Mouse (Mus musculus): Measurements from ENCODE around the gene Zbtb33. TPM values are rescaled to one million over a fixed set of nuclear protein-coding genes. Genes with fewer than 3 reads are reported as not detected.

The Zbtb33 gene
- polyA plus RNA-seq, 1 experiment from 2014 or later: 10.8 TPM

Small RNAs within 50 kb of the gene (microRNA-seq; reads per million reads assigned to microRNA genes)
- 0.73 reads per million for gene Mir3110

Other genes with a start within 250 kb of the Zbtb33 start
- gene Btg1-ps1, start 171.0 kb upstream of the Zbtb33 start, polyA plus RNA-seq (2014; fragmentation: Nextera tagmentation; extraction: Ambion mirVana): not detected in 2 replicates
- not detected in 2 replicates for gene Btg1-ps2, start 146.7 kb upstream of the Zbtb33 start, polyA plus RNA-seq (2014; fragmentation: Nextera tagmentation; extraction: Ambion mirVana)
- gene Rhox10, start 123.3 kb upstream of the Zbtb33 start, polyA plus RNA-seq (2014; fragmentation: Nextera tagmentation; extraction: Ambion mirVana): not detected in 2 replicates
- not detected in 2 replicates for gene Rhox11, start 104.7 kb upstream of the Zbtb33 start, polyA plus RNA-seq (2014; fragmentation: Nextera tagmentation; extraction: Ambion mirVana)
- not detected in 2 replicates for gene Rhox12, start 78.9 kb upstream of the Zbtb33 start, polyA plus RNA-seq (2014; fragmentation: Nextera tagmentation; extraction: Ambion mirVana)
- gene Rhox13, start 68.6 kb upstream of the Zbtb33 start, polyA plus RNA-seq (2014; fragmentation: Nextera tagmentation; extraction: Ambion mirVana): not detected in 2 replicates
- gene Tmem255a, start 62.6 kb downstream of the Zbtb33 start, polyA plus RNA-seq (2014; fragmentation: Nextera tagmentation; extraction: Ambion mirVana): 25.0 and 26.2 TPM in 2 replicates
- not detected in 2 replicates for gene Atp1b4, start 126.4 kb downstream of the Zbtb33 start, polyA plus RNA-seq (2014; fragmentation: Nextera tagmentation; extraction: Ambion mirVana)

Measured in midbrain, embryonic 14.5 days (tissue).